Mouse (Mus musculus) hindbrain, embryonic 15.5 days (tissue): Measurements from ENCODE around the gene Mapkap1. TPM values are rescaled to one million over a fixed set of nuclear protein-coding genes. Genes with fewer than 3 reads are reported as not detected.
A peak's percentile ranks its signal among the peaks of the same experiment; 100 is the strongest.

Experiments
- ATAC-seq: fragments of 200-750 bp; cut with Nextera tagmentation; 2 replicates; pipeline ENCODE4 v1.8.0; 2017; ENCODE audit warnings: low read depth, moderate number of reproducible peaks, moderate TSS enrichment; ENCODE audit not compliant: low FRiP score
- H3K27ac ChIP-seq: fragments of 300-500 bp; sonication (generic); replicated peaks from 2 replicates; pipeline ENCODE4 v1.5.1; 2015; ENCODE audit warnings: mild to moderate bottlenecking, inconsistent platforms
- H3K27me3 ChIP-seq: fragments of 300-500 bp; sonication (generic); 2 replicates; pipeline ENCODE4 v1.6.1; 2015; ENCODE audit warnings: control low read depth, inconsistent platforms
- H3K36me3 ChIP-seq: fragments of 300-500 bp; sonication (generic); 2 replicates; pipeline ENCODE4 v1.6.1; 2015; ENCODE audit warnings: control low read depth, inconsistent platforms
- H3K4me1 ChIP-seq: fragments of 300-500 bp; sonication (generic); replicated peaks from 2 replicates; pipeline ENCODE4 v1.6.1; 2015; ENCODE audit warnings: control low read depth, inconsistent platforms
- H3K4me2 ChIP-seq: fragments of 300-500 bp; sonication (generic); 2 replicates; pipeline ENCODE4 v1.6.1; 2015; ENCODE audit warnings: moderate library complexity, mild to moderate bottlenecking, inconsistent platforms
- H3K4me3 ChIP-seq: fragments of 300-500 bp; sonication (generic); 2 replicates; pipeline ENCODE4 v1.5.1; 2015; ENCODE audit warnings: mild to moderate bottlenecking, inconsistent platforms
- H3K9ac ChIP-seq: fragments of 300-500 bp; sonication (generic); 2 replicates; pipeline ENCODE4 v1.6.1; 2015; ENCODE audit warnings: inconsistent platforms
- H3K9me3 ChIP-seq: fragments of 300-500 bp; sonication (generic); 2 replicates; pipeline ENCODE4 v1.6.1; 2016; ENCODE audit warnings: control low read depth, inconsistent platforms
- WGBS: fragments of 180-500 bp; shearing (Covaris S2); methylation state at CpG from one replicate; pipeline ENCODE4 v1.1.7; 2015; 5-methylcytosine and 5-hydroxymethylcytosine counted together
- polyA plus RNA-seq: library from polyadenylated mRNA; unstranded; fragments of >200 nt; fragmentation: Nextera tagmentation; extraction: Ambion mirVana; gene quantifications from 2 replicates; pipeline ENCODE4 v1.2.1, GENCODE M21; 2015

Gene Mapkap1
- polyA plus RNA-seq, 1 experiment from 2014 or later = 98.3 TPM

- H3K36me3 ChIP-seq = no peaks in the 10 kb centered on the region
- H3K9me3 ChIP-seq = no peaks in the 10 kb centered on the region
- peak; percentile 82; the same call in 1 of the 2 replicates for ATAC-seq
- H3K4me1 ChIP-seq = peaks cover 22% of the 10 kb centered on the region
- no peak overlapping the region for H3K27ac ChIP-seq
- no peak overlapping the region for H3K9ac ChIP-seq
- no peaks in the 10 kb centered on the region for H3K27me3 ChIP-seq
- H3K4me2 ChIP-seq = peak overlapping the region; percentile 59
- H3K4me3 ChIP-seq = peak overlapping the region; percentile 32
- 12% methylated on average over 19 of the region's 21 CpGs for WGBS
Observed at GRCm38 (mm10) chr2:34645851-34646540, 239.4 kb downstream of the Mapkap1 start.

- H3K27ac ChIP-seq = no peak overlapping the region
- no peak overlapping the region for H3K9ac ChIP-seq
- peak overlapping the region; percentile 32 for H3K4me3 ChIP-seq
- peak overlapping the region; percentile 59 for H3K4me2 ChIP-seq
- H3K27me3 ChIP-seq = no peaks in the 10 kb centered on the region
- WGBS = 14% methylated on average over 5 of the region's 5 CpGs
- no peaks in the 10 kb centered on the region for H3K9me3 ChIP-seq
- no peaks in the 10 kb centered on the region for H3K36me3 ChIP-seq
- ATAC-seq = no peak; the same call in 1 of the 2 replicates
- peaks cover 22% of the 10 kb centered on the region for H3K4me1 ChIP-seq
Observed at GRCm38 (mm10) chr2:34646541-34646865, 239.9 kb downstream of the Mapkap1 start.

GRCm38 (mm10) chr2:34647410-34647809, 240.8 kb downstream of the Mapkap1 start:
- WGBS = 39% methylated on average over 11 of the region's 11 CpGs
- Histone ChIP-seq H3K36me3 (no peaks in the 10 kb centered on the region), H3K27ac (no peak overlapping the region), H3K9ac (no peak overlapping the region), H3K4me1 (peaks cover 22% of the 10 kb centered on the region), H3K4me3 (no peak overlapping the region), H3K4me2 (no peak overlapping the region), H3K9me3 (no peaks in the 10 kb centered on the region), H3K27me3 (no peaks in the 10 kb centered on the region)
- no peak for ATAC-seq

GRCm38 (mm10) chr2:34667820-34668219, 261.2 kb downstream of the Mapkap1 start:
- H3K9ac ChIP-seq = no peak overlapping the region
- ATAC-seq = no peak
- 0 out of 2 replicates have a peak overlapping the region, but pooled peaks have one; percentile 9 for H3K4me2 ChIP-seq
- WGBS = 15% methylated on average over 10 of the region's 10 CpGs
- H3K27ac ChIP-seq = peak overlapping the region; percentile 60
- no peaks in the 10 kb centered on the region for H3K9me3 ChIP-seq
- H3K36me3 ChIP-seq = no peaks in the 10 kb centered on the region
- H3K27me3 ChIP-seq = no peaks in the 10 kb centered on the region
- peaks cover 39% of the 10 kb centered on the region for H3K4me1 ChIP-seq
- no peak overlapping the region for H3K4me3 ChIP-seq

GRCm38 (mm10) chr2:34668440-34669191, 262.0 kb downstream of the Mapkap1 start:
- WGBS = 40% methylated on average over 17 of the region's 17 CpGs

GRCm38 (mm10) chr2:34669203-34669746, 262.7 kb downstream of the Mapkap1 start:
- WGBS = 61% methylated on average over 8 of the region's 8 CpGs
- Histone ChIP-seq H3K9ac (no peak overlapping the region), H3K4me2 (no peak overlapping the region), H3K9me3 (no peaks in the 10 kb centered on the region), H3K27me3 (no peaks in the 10 kb centered on the region), H3K36me3 (no peaks in the 10 kb centered on the region), H3K4me1 (peaks cover 39% of the 10 kb centered on the region), H3K27ac (0 out of 2 replicates have a peak overlapping the region, but pooled peaks have one; percentile 60), H3K4me3 (no peak overlapping the region)
- ATAC-seq = no peak

More at GRCm38 (mm10) chr2:34668440-34669191, 262.0 kb downstream of the Mapkap1 start:
- no peaks in the 10 kb centered on the region for H3K27me3 ChIP-seq
- H3K4me1 ChIP-seq = peaks cover 39% of the 10 kb centered on the region
- H3K36me3 ChIP-seq = no peaks in the 10 kb centered on the region
- no peaks in the 10 kb centered on the region for H3K9me3 ChIP-seq
- ATAC-seq = 0 out of 2 replicates have a peak, but pooled peaks have one; percentile 7
- peak overlapping the region; percentile 60 for H3K27ac ChIP-seq
- H3K4me3 ChIP-seq = no peak overlapping the region
- no peak overlapping the region for H3K9ac ChIP-seq
- H3K4me2 ChIP-seq = 0 out of 2 replicates have a peak overlapping the region, but pooled peaks have one; percentile 9

GRCm38 (mm10) chr2:34670470-34670869, 263.9 kb downstream of the Mapkap1 start:
- peaks cover 34% of the 10 kb centered on the region for H3K4me1 ChIP-seq
- no peak overlapping the region for H3K4me3 ChIP-seq
- H3K36me3 ChIP-seq = peaks cover 1% of the 10 kb centered on the region; the same call in 1 of the 2 replicates
- no peaks in the 10 kb centered on the region for H3K9me3 ChIP-seq
- H3K4me2 ChIP-seq = no peak overlapping the region
- no peak overlapping the region for H3K27ac ChIP-seq
- ATAC-seq = no peak
- WGBS = 87% methylated on average over 6 of the region's 6 CpGs
- no peak overlapping the region for H3K9ac ChIP-seq
- no peaks in the 10 kb centered on the region for H3K27me3 ChIP-seq

GRCm38 (mm10) chr2:34671385-34672026, 264.9 kb downstream of the Mapkap1 start:
- peak; percentile 65 for ATAC-seq
- H3K27ac ChIP-seq = peak overlapping the region; percentile 76
- no peaks in the 10 kb centered on the region for H3K27me3 ChIP-seq
- H3K4me3 ChIP-seq = peak overlapping the region; percentile 41
- H3K4me1 ChIP-seq = peaks cover 30% of the 10 kb centered on the region
- no peaks in the 10 kb centered on the region for H3K9me3 ChIP-seq
- peak overlapping the region; percentile 52 for H3K9ac ChIP-seq
- WGBS = 33% methylated on average over 31 of the region's 31 CpGs
- H3K4me2 ChIP-seq = peak overlapping the region; percentile 70
- peaks cover 8% of the 10 kb centered on the region for H3K36me3 ChIP-seq

GRCm38 (mm10) chr2:34673846-34674245, 267.3 kb downstream of the Mapkap1 start:
- peaks cover 30% of the 10 kb centered on the region for H3K36me3 ChIP-seq
- WGBS = 85% methylated on average over 11 of the region's 11 CpGs

More at GRCm38 (mm10) chr2:34673846-34674245, 267.3 kb downstream of the Mapkap1 start:
- no peak overlapping the region for H3K4me3 ChIP-seq
- H3K4me1 ChIP-seq = peaks cover 14% of the 10 kb centered on the region
- no peak overlapping the region for H3K9ac ChIP-seq
- no peaks in the 10 kb centered on the region for H3K27me3 ChIP-seq
- ATAC-seq = no peak
- H3K27ac ChIP-seq = no peak overlapping the region
- no peak overlapping the region for H3K4me2 ChIP-seq
- H3K9me3 ChIP-seq = no peaks in the 10 kb centered on the region
